Mouse (Mus musculus) stomach, embryonic 14.5 days (tissue): ENCODE results near the gene Hlcs. TPM values are rescaled to one million over a fixed set of nuclear protein-coding genes. Genes with fewer than 3 reads are reported as not detected.
"Not testable (repeated sequence)": the region's sequence is repeated elsewhere in the genome, so short reads cannot be mapped to it uniquely, and the experiment has no call there.

ENCODE experiments used
- ATAC-seq: fragments of 200-750 bp; cut with Nextera tagmentation; 2 replicates; pipeline ENCODE4 v1.8.0; 2017; ENCODE audit warnings: low read depth, moderate TSS enrichment; ENCODE audit not compliant: insufficient number of reproducible peaks, insufficient read depth, low FRiP score
- H3K27ac ChIP-seq: fragments of 300-500 bp; sonication (generic); 2 replicates; pipeline ENCODE4 v1.5.1; 2014; ENCODE audit warnings: mild to moderate bottlenecking, low read length, moderate library complexity, mixed read lengths
- H3K27me3 ChIP-seq: fragments of 300-500 bp; sonication (generic); 2 replicates; pipeline ENCODE4 v1.6.1; 2014; ENCODE audit warnings: low read length, control low read depth, mixed read lengths; ENCODE audit not compliant: control insufficient read depth, insufficient read depth
- H3K36me3 ChIP-seq: fragments of 300-500 bp; sonication (generic); 2 replicates; pipeline ENCODE4 v1.6.1; 2014; ENCODE audit warnings: mild to moderate bottlenecking, control low read depth, low read length, moderate library complexity, mixed read lengths; ENCODE audit not compliant: control insufficient read depth, insufficient read depth
- H3K4me1 ChIP-seq: fragments of 300-500 bp; sonication (generic); 2 replicates; pipeline ENCODE4 v1.6.1; 2014; ENCODE audit warnings: low read length, control low read depth, mixed read lengths; ENCODE audit not compliant: control insufficient read depth, insufficient read depth
- H3K4me2 ChIP-seq: fragments of 300-500 bp; sonication (generic); replicated peaks from 2 replicates; pipeline ENCODE4 v1.6.1; 2014; ENCODE audit warnings: low read depth, low read length, control low read depth
- H3K4me3 ChIP-seq: fragments of 300-500 bp; sonication (generic); 2 replicates; pipeline ENCODE4 v1.5.1; 2014; ENCODE audit warnings: low read depth, low read length, control low read depth
- H3K9ac ChIP-seq: fragments of 300-500 bp; sonication (generic); replicated peaks from 2 replicates; pipeline ENCODE4 v1.6.1; 2014; ENCODE audit warnings: low read depth, mild to moderate bottlenecking, control low read depth, low read length, moderate library complexity, mixed read lengths
- H3K9me3 ChIP-seq: fragments of 300-500 bp; sonication (generic); 2 replicates; pipeline ENCODE4 v1.6.1; 2016; ENCODE audit warnings: low read depth, low read length, control low read depth; ENCODE audit not compliant: control insufficient read depth
- WGBS: fragments of 180-500 bp; shearing (Covaris S2); extraction: QIAGEN DNeasy Blood & Tissue Kit; methylation state at CpG from one replicate; pipeline ENCODE4 v1.1.7; 2014; 5-methylcytosine and 5-hydroxymethylcytosine counted together
- polyA plus RNA-seq: library from polyadenylated mRNA; unstranded; fragments of >200 nt; fragmentation: Nextera tagmentation; extraction: Ambion mirVana; gene quantifications from 2 replicates; pipeline ENCODE4 v1.2.1, GENCODE M21; 2014

Hlcs gene
- polyA plus RNA-seq, 1 experiment from 2014 or later: 10.8 TPM

DNA sequence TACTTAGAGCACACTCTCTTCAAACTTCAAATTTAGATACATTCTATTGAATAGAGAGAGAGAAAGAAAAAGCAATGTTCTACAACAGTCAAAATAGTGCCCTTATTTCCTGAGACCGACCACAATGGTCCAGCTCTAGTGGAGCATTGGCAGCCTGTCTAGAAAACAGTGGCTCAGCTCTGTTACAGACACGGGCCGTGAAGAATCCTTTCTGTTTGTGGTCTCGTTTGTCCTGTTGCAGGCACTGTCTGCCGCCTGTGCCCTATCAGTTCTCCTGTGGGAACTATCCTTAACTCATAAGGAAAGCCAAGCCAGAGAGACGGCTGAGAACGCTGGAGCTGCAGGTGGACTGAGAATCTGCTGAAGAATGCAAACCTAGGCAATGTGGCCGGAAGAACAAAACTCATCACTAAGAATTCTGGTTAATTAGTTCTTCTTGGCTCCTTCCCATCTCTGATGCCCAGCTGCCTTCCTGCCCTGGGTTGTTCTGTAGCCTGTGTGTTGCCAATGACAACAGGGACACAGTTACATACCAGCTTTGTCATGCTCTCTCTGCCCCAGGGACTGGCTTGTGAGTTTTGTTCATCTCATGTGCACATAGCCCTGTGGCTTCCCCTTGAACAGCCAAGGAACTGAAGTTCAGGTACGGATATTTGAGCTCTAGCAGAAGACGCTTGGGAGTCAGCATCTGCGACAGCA is 36.4 kb upstream of the Hlcs start:
- 64% methylated on average over 11 of the region's 11 CpGs for WGBS
- H3K36me3 ChIP-seq: no peaks in the 10 kb centered on the region
- no peaks in the 10 kb centered on the region for H3K4me1 ChIP-seq
- H3K4me3 ChIP-seq: no peak overlapping the region
- ATAC-seq: no peak
- H3K27me3 ChIP-seq: no peaks in the 10 kb centered on the region
- H3K27ac ChIP-seq: no peak overlapping the region
- H3K9me3 ChIP-seq: no peaks in the 10 kb centered on the region
- no peak overlapping the region for H3K9ac ChIP-seq
- H3K4me2 ChIP-seq: no peak overlapping the region

DNA sequence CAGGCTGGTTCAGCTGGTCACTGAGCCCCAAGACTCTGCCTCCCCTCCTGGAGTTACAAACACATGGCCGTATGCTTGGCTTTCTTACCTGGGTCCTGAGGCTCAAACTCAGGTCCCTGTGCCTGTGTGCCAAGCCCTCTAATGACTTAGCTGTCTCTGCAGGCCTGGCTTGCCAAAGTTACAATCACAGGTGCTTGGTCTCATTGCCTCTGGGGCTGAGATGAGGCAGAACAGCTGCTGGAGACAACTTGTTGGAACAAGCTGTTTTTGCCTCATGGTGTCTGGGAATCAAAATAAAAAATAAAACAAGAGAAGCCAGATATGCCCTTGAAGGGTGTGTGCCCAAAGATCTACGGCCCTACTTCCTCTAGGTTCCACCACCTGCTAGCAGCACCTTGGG is 35.4 kb upstream of the Hlcs start:
- Histone ChIP-seq H3K4me1 (no peaks in the 10 kb centered on the region), H3K4me3 (no peak overlapping the region), H3K27ac (no peak overlapping the region), H3K27me3 (no peaks in the 10 kb centered on the region), H3K36me3 (no peaks in the 10 kb centered on the region), H3K9me3 (no peaks in the 10 kb centered on the region), H3K9ac (no peak overlapping the region), H3K4me2 (no peak overlapping the region)
- no peak for ATAC-seq
- 65% methylated on average over 2 of the region's 2 CpGs for WGBS

DNA sequence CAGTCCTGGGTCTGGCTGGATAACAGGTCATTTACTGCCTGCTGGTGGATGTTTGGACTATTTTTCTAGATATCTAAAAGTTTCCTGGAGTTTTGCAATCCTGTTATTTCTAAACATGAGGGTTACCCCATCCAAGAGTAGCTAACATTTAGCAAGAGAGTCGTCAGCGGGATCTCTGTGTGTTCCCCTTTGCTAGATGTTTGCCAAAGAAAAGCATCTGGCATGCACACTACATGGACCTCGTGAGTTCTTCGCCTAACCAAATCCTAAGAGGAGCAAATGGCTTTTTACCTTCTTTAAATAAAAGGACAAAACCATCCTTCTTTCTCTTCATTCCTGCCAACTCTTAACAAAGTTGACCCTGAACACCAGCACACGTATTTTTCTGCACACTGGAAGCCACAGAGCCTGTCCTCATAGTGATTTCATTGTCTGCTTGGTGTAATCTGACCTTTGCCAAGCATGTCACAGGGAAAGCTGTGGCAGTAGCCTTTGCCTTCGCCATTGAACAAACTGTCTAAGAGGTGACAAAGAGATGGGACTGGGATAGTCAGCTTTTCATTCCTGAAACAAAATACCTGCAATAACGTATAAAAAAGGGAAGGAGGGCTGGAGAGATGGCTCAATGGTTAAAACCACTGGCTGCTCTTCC is 33.8 kb upstream of the Hlcs start:
- no peaks in the 10 kb centered on the region for H3K27me3 ChIP-seq
- no peak overlapping the region for H3K4me3 ChIP-seq
- H3K9ac ChIP-seq: no peak overlapping the region
- no peak for ATAC-seq
- no peak overlapping the region for H3K27ac ChIP-seq
- 67% methylated on average over 7 of the region's 7 CpGs for WGBS
- H3K4me1 ChIP-seq: no peaks in the 10 kb centered on the region
- no peak overlapping the region for H3K4me2 ChIP-seq
- H3K9me3 ChIP-seq: no peaks in the 10 kb centered on the region
- no peaks in the 10 kb centered on the region for H3K36me3 ChIP-seq

DNA sequence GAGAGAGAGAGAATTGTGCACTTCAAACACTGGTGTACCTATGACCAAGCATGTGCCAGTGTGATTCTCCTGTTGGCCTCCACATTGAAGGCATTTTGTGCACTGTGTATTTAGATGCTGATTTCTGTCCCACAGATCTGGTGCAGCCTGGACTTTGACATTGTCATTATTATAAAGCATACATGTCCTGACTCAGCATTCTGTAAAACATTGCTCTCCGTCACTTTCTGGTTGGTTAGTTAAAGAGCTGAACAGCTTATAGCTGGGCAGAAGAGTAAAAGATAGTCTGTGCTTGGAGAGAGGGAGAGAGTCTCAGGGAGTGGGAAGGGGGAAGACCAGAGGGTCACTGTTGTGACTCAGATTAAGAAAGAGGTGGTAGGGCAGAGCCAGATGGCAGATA is 32.4 kb upstream of the Hlcs start:
- ATAC-seq: no peak

DNA sequence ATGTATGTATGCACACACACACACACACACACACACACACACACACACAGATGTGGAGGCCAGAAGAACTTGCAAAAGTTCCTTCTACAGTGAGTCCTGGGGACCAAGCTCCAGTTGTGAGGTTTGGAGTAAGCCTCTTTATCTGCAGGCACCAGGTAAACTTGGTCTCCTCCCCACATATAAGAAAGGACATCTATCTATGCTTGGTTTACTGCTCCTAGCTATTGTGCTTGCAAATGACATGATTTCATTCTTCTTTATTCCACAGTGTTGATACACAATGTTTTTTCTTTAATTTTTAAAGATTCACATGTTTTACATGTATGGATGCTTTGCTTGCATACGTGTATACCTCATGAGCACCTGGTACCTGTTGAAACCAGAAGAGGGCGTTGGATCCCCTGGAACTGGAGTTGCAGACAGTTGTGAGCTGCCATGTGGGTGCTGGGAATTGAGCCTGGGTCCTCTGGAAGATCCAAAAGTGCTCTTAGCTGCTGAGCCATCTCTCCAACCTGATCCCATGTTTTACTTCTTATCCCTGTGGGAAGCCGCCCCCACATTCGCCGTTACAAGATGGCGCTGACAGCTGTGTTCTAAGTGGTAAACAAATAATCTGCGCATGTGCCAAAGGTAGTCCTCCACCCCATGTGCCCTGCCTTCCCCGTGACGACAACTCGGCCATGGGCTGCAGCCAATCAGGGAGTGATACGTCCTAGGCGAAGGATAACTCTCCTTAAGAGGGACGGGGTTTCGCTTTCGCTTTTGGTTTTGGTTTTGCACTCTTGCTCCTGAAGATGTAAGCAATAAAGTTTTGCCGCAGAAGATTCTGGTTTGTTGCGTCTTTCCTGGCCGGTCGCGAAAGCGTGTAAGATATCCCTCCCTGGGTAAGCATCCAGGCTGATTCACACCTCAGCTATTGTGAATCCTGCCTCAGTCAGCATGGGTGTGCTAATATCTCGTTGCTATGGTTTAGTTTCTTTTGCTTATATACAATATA is 26.1 kb upstream of the Hlcs start:
- not testable (repeated sequence) for H3K4me3 ChIP-seq, H3K27ac ChIP-seq, ATAC-seq, H3K4me1 ChIP-seq, H3K4me2 ChIP-seq, H3K27me3 ChIP-seq, H3K9me3 ChIP-seq, H3K36me3 ChIP-seq, H3K9ac ChIP-seq
- WGBS: 91% methylated on average over 19 of the region's 22 CpGs

More for the DNA sequence above, 32.4 kb upstream of the Hlcs start:
- Histone ChIP-seq H3K9me3 (no peaks in the 10 kb centered on the region), H3K4me2 (no peak overlapping the region), H3K9ac (no peak overlapping the region), H3K36me3 (no peaks in the 10 kb centered on the region), H3K27me3 (no peaks in the 10 kb centered on the region), H3K4me3 (no peak overlapping the region), H3K4me1 (no peaks in the 10 kb centered on the region), H3K27ac (no peak overlapping the region)
- 79% methylated on average over 1 of the region's 1 CpGs for WGBS

DNA sequence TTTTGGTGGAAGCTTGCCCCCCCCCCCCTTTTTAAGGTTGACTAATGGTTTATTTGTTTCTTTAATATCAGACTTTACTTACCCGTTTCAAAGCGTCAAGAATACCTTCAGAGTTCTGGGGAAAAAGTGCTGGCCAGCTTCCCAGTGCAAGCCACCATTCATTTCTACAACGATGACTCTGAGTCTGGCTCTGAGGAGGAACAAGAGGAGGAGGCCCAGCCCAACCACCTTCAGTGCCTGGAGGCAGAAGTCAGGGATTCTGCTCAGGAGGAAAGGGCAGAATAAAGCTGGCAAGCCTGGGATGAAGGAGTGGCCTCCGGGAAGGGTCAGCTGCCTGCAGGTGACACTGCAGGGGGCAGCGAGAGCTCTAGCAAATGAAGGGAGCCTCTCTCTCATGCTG is 22.3 kb upstream of the Hlcs start:
- Histone ChIP-seq H3K4me1 (no peaks in the 10 kb centered on the region), H3K4me2 (no peak overlapping the region), H3K36me3 (no peaks in the 10 kb centered on the region), H3K27ac (no peak overlapping the region), H3K9me3 (no peaks in the 10 kb centered on the region), H3K4me3 (no peak overlapping the region), H3K27me3 (no peaks in the 10 kb centered on the region), H3K9ac (no peak overlapping the region)
- WGBS: 32% methylated on average over 5 of the region's 5 CpGs
- no peak for ATAC-seq

DNA sequence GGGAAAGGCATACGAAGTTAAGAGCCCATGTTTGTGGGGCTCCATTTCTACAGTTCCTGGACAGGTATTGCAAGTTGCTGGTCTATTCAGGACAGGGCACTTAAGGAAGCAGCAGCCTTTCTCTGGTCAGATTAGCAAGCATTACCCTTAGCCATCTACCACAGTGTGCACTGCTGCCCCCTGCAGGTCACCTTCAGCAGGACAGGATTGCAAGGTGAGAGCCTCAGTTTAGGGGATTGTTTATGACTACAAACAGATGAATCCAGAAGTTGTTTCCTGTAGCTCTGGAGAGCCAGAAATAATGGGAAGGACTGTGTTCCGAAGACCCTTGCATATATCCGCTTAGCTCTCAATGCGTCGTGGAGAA is 18.5 kb upstream of the Hlcs start:
- H3K27ac ChIP-seq: no peak overlapping the region
- no peak overlapping the region for H3K4me3 ChIP-seq
- no peak for ATAC-seq
- no peak overlapping the region for H3K4me2 ChIP-seq
- H3K9ac ChIP-seq: no peak overlapping the region
- H3K9me3 ChIP-seq: no peaks in the 10 kb centered on the region
- no peaks in the 10 kb centered on the region; the same call in 1 of the 2 replicates for H3K4me1 ChIP-seq
- 52% methylated on average over 5 of the region's 5 CpGs for WGBS
- no peaks in the 10 kb centered on the region for H3K36me3 ChIP-seq
- H3K27me3 ChIP-seq: no peaks in the 10 kb centered on the region

DNA sequence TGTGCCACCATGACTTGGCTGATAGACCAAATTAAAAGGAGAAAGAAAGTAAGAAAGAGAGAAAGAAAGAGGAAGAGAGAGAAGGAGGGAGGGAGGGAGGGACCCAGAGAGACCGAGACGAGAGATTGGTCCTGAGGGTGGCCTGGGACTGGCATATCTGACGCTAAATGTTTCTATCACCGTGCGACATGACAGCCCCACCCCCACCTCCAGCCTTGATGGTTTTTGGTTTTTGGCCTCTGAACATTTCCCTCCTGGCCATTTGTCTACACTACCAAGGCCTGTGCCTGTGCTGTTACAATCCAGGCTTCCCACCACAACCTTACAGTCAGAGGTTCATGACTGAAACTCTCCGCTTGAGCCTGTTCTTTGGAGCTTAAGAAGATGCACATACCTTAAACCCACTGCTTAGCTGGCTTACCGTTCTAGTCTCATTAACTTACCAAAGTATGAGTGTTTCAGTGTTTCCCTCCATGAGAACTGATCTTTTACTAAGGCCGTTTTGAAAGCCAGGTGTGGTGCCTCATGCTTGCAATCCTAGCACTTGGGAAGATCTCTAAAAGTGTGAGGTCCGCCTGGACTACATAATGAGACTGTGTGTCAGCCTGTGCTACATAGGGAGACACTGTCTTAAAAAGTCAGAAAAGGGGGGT is 18.0 kb upstream of the Hlcs start:
- H3K36me3 ChIP-seq: no peaks in the 10 kb centered on the region
- H3K9me3 ChIP-seq: no peaks in the 10 kb centered on the region
- H3K9ac ChIP-seq: no peak overlapping the region
- no peak for ATAC-seq
- H3K4me2 ChIP-seq: no peak overlapping the region
- no peaks in the 10 kb centered on the region; the same call in 1 of the 2 replicates for H3K4me1 ChIP-seq
- H3K4me3 ChIP-seq: no peak overlapping the region
- no peaks in the 10 kb centered on the region for H3K27me3 ChIP-seq
- WGBS: 73% methylated on average over 9 of the region's 9 CpGs
- H3K27ac ChIP-seq: no peak overlapping the region
